Mouse (Mus musculus): Measurements from ENCODE around the gene Dnase1l3. TPM values are rescaled to one million over a fixed set of nuclear protein-coding genes. Genes with fewer than 3 reads are reported as not detected.
"Not testable (repeated sequence)": the region's sequence is repeated elsewhere in the genome, so short reads cannot be mapped to it uniquely, and the experiment has no call there.

The Dnase1l3 gene
- polyA plus RNA-seq, 1 experiment: 14.3 TPM

- WGBS: 47% methylated on average over 1 of the region's 1 CpGs
- DNase-seq (ENCODE audit: low read depth, low spot score): no peak
These were observed 22.6 kb upstream of the Dnase1l3 start for GRCm38 (mm10) chr14:8016951-8017350.

GRCm38 (mm10) chr14:8016276-8016675 is 21.9 kb upstream of the Dnase1l3 start:
- 27% methylated on average over 6 of the region's 6 CpGs for WGBS
- DNase-seq (ENCODE audit: low read depth, low spot score): peak; percentile 95

- DNase-seq (ENCODE audit: low read depth, low spot score): no peak
- 65% methylated on average over 6 of the region's 6 CpGs for WGBS
These were observed 21.4 kb upstream of the Dnase1l3 start for GRCm38 (mm10) chr14:8015756-8016155.

GRCm38 (mm10) chr14:8011938-8012337 is 17.6 kb upstream of the Dnase1l3 start:
- 86% methylated on average over 6 of the region's 6 CpGs for WGBS

GRCm38 (mm10) chr14:8011297-8011696 is 16.9 kb upstream of the Dnase1l3 start:
- 68% methylated on average over 2 of the region's 2 CpGs for WGBS
- DNase-seq (ENCODE audit: low read depth, low spot score): no peak

More at GRCm38 (mm10) chr14:8011938-8012337, 17.6 kb upstream of the Dnase1l3 start:
- DNase-seq (ENCODE audit: low read depth, low spot score): no peak

- DNase-seq (ENCODE audit: low read depth, low spot score): no peak
- WGBS: 87% methylated on average over 10 of the region's 10 CpGs
These were observed 13.6 kb upstream of the Dnase1l3 start for GRCm38 (mm10) chr14:8007923-8008322.

- DNase-seq (ENCODE audit: low read depth, low spot score): no peak
- WGBS: 60% methylated on average over 2 of the region's 2 CpGs
These were observed 13.1 kb upstream of the Dnase1l3 start for GRCm38 (mm10) chr14:8007486-8007885.

- DNase-seq (ENCODE audit: low read depth, low spot score): no peak
These were observed 12.7 kb upstream of the Dnase1l3 start for GRCm38 (mm10) chr14:8007084-8007483.

GRCm38 (mm10) chr14:8006061-8006460 is 11.7 kb upstream of the Dnase1l3 start:
- not testable (repeated sequence) for DNase-seq (ENCODE audit: low read depth, low spot score)
- 70% methylated on average over 3 of the region's 3 CpGs for WGBS

- DNase-seq (ENCODE audit: low read depth, low spot score): no peak
- 51% methylated on average over 18 of the region's 18 CpGs for WGBS
These were observed 9.6 kb upstream of the Dnase1l3 start for GRCm38 (mm10) chr14:8003727-8004670.

- DNase-seq (ENCODE audit: low read depth, low spot score): no peak
- WGBS: under 1% methylated on average over 23 of the region's 23 CpGs
These were observed 8.8 kb upstream of the Dnase1l3 start for GRCm38 (mm10) chr14:8003093-8003670.

- WGBS: under 1% methylated on average over 38 of the region's 38 CpGs
- peak; percentile 56 for DNase-seq (ENCODE audit: low read depth, low spot score)
These were observed 8.2 kb upstream of the Dnase1l3 start, which contains the start of gene Abhd6 for GRCm38 (mm10) chr14:8002432-8003092. Gene Abhd6 (plus strand): TSS chr14:8002902.

GRCm38 (mm10) chr14:8000831-8001685 is 6.7 kb upstream of the Dnase1l3 start:
- 61% methylated on average over 17 of the region's 17 CpGs for WGBS

GRCm38 (mm10) chr14:8000247-8000646 is 5.9 kb upstream of the Dnase1l3 start:
- DNase-seq (ENCODE audit: low read depth, low spot score): no peak
- WGBS: 91% methylated on average over 5 of the region's 5 CpGs

More at GRCm38 (mm10) chr14:8000831-8001685, 6.7 kb upstream of the Dnase1l3 start:
- no peak for DNase-seq (ENCODE audit: low read depth, low spot score)

- no peak for DNase-seq (ENCODE audit: low read depth, low spot score)
- WGBS: 86% methylated on average over 5 of the region's 5 CpGs
These were observed 5.1 kb upstream of the Dnase1l3 start for GRCm38 (mm10) chr14:7999435-7999834.

- DNase-seq (ENCODE audit: low read depth, low spot score): no peak
- 73% methylated on average over 3 of the region's 3 CpGs for WGBS
These were observed 4.7 kb upstream of the Dnase1l3 start for GRCm38 (mm10) chr14:7999030-7999429.

- peak; percentile 81 for DNase-seq (ENCODE audit: low read depth, low spot score)
- WGBS: under 1% methylated on average over 15 of the region's 15 CpGs
These were observed 2.9 kb upstream of the Dnase1l3 start for GRCm38 (mm10) chr14:7997255-7997696.

GRCm38 (mm10) chr14:7992158-7992557 is 2.2 kb downstream of the Dnase1l3 start:
- no peak for DNase-seq (ENCODE audit: low read depth, low spot score)
- 71% methylated on average over 6 of the region's 6 CpGs for WGBS

GRCm38 (mm10) chr14:7991108-7991776 is 3.1 kb downstream of the Dnase1l3 start:
- WGBS: 81% methylated on average over 5 of the region's 5 CpGs

More at GRCm38 (mm10) chr14:7991108-7991776, 3.1 kb downstream of the Dnase1l3 start:
- no peak for DNase-seq (ENCODE audit: low read depth, low spot score)
